Mouse (Mus musculus): ENCODE measurements around the gene Adk. TPM values are rescaled to one million over a fixed set of nuclear protein-coding genes. Genes with fewer than 3 reads are reported as not detected.

Adk gene
- total RNA-seq, 1 experiment from 2014 or later: 47.3 TPM

- ATAC-seq (replicated peaks; ENCODE audit: insufficient number of reproducible peaks, low FRiP score, low TSS enrichment, poor library complexity, severe bottlenecking): no peak
Observed at GRCm38 (mm10) chr14:21058972-21059371, 6.6 kb downstream of the Adk start.

GRCm38 (mm10) chr14:21062766-21063513 lies 10.6 kb downstream of the Adk start:
- no peak for ATAC-seq (replicated peaks; ENCODE audit: insufficient number of reproducible peaks, low FRiP score, low TSS enrichment, poor library complexity, severe bottlenecking)

GRCm38 (mm10) chr14:21064321-21064720 lies 11.9 kb downstream of the Adk start:
- no peak for ATAC-seq (replicated peaks; ENCODE audit: insufficient number of reproducible peaks, low FRiP score, low TSS enrichment, poor library complexity, severe bottlenecking)

DNA sequence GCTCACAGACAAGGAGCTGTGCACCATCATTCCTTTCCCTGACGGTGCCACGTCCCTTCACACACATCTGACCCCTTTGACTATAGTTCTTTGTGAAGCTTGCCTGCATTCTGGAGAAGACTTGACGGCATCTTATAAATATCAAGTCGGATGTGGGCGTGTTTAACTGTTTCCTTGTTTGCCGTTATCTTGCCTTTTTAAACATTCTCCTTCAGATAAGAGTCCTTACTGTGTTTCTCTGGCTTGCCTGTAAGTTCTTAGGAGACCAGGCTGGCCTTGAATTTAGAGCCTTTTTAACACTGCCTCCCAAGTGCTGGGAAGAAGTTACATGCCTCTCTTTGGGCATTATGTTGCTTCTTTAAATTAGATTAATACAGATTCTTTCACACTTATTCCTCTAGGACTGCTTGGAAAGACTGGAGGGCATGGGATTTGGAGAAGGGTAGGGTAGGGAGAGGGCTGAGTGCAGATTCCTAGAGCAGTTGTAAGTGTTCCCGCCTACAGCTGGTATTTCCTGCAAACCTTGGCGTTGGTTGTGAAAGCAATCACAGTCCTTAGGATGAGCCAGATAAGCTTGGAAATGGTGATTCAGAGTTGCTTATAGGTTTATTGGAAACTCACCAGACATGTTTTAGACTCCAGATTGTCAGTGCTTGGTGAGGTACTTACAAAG lies 13.3 kb downstream of the Adk start:
- no peak for ATAC-seq (replicated peaks; ENCODE audit: insufficient number of reproducible peaks, low FRiP score, low TSS enrichment, poor library complexity, severe bottlenecking)

GRCm38 (mm10) chr14:21069594-21069993 lies 17.2 kb downstream of the Adk start:
- ATAC-seq (replicated peaks; ENCODE audit: insufficient number of reproducible peaks, low FRiP score, low TSS enrichment, poor library complexity, severe bottlenecking): no peak

- ATAC-seq (replicated peaks; ENCODE audit: insufficient number of reproducible peaks, low FRiP score, low TSS enrichment, poor library complexity, severe bottlenecking): no peak
Observed at GRCm38 (mm10) chr14:21073981-21074380, 21.6 kb downstream of the Adk start.

DNA sequence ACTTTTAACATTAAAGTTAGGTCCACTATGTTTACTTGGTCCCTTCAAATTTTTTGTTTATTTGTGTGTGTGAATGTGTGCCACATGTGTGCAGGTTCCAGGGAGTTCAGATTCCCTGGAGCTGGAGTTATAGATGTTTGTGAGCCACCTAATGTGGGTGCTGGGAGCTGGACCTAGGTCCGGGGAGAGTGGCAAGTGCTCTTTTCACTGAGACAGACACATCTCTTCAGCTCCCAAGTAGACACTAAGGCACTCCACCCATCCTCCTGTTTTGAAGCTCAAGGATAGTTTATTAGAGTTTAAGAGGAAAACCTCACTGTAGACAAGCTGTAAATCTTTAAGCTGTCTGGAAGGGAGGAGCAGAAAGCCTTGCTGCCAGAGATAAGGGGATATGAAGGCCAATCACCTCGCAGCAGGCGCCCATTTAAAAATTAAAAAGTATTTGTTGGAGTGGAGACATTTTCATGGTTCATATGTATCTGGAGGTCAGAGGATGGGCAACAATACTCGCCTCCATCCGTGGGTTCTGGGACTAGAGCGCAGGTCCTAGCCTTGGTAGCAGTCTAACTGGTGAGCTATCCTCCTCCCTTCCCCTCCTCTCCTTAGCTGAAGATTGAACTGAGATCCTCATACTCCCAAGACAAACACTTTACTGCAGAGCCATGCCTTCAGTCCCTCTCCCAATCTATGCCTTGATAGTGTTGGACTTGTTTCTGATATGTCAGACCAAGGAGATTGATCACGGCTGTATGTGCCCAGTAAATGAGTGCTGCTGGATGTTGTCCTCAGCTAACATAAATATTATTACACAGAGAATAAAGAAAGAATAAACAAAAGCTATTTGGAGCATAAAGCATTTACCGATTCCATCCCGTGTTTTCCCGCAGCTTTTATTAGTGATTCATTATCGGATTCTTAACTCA lies 22.3 kb downstream of the Adk start:
- ATAC-seq (replicated peaks; ENCODE audit: insufficient number of reproducible peaks, low FRiP score, low TSS enrichment, poor library complexity, severe bottlenecking): no peak

DNA sequence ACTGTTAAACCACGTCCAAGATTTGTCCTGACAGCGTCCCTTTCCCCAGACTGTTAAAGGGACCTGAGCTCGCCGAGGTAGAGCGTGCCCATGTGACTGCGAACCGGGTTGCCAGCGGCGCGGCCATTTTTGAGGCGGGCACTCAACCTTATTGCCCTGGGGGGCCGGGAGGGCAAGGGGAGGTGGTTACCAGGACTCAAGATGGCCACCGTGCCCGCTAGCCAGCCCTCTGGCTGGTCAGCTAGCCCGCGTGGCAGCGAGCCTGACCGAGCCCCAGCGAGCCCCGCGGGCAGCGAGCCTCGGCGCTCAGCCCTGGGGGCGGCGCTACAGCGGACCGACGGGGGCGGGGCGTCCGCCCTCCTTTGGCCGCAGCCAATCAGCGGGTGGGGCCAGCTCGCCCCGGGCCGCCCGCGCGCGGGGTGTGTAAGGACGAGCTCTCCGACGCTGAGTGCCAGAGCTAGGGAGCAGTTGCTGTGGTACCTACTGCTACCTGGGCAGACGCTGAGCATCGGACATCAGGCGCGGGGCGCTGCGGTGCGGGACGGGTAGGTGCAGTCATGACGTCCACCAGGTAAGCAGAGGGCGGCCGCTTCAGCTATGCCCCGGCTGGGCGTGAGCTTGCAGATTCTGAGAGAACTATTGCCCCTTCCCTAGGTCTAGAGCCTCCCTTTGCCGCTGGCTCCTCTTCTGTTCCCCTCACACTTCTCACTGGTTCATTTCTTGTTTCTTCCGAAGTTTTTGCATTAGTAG lies 23.6 kb downstream of the Adk start:
- ATAC-seq (replicated peaks; ENCODE audit: insufficient number of reproducible peaks, low FRiP score, low TSS enrichment, poor library complexity, severe bottlenecking): peak; percentile 98

GRCm38 (mm10) chr14:21076501-21077194 lies 24.3 kb downstream of the Adk start:
- ATAC-seq (replicated peaks; ENCODE audit: insufficient number of reproducible peaks, low FRiP score, low TSS enrichment, poor library complexity, severe bottlenecking): no peak

- ATAC-seq (replicated peaks; ENCODE audit: insufficient number of reproducible peaks, low FRiP score, low TSS enrichment, poor library complexity, severe bottlenecking): no peak
Observed at GRCm38 (mm10) chr14:21077939-21078338, 25.6 kb downstream of the Adk start.

GRCm38 (mm10) chr14:21078511-21078910 lies 26.1 kb downstream of the Adk start:
- ATAC-seq (replicated peaks; ENCODE audit: insufficient number of reproducible peaks, low FRiP score, low TSS enrichment, poor library complexity, severe bottlenecking): no peak

GRCm38 (mm10) chr14:21082823-21083222 lies 30.4 kb downstream of the Adk start:
- no peak for ATAC-seq (replicated peaks; ENCODE audit: insufficient number of reproducible peaks, low FRiP score, low TSS enrichment, poor library complexity, severe bottlenecking)

DNA sequence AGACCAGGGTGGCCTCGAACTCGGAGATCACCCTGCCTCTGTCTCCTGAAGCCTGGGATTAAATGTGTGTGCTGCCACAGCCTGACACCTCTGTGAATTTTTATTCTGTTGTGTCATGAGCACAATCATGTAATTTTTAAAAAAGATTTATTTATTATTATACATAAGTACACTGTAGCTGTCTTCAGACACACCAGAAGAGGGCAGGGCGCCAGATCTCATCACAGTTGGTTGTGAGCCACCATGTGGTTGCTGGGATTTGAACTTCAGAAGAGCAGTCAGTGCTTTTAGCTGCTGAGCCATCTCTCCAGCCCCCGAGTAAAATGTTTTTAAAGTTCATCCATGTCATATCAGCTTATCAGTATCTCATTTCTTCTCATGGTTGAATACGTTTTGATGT lies 33.3 kb downstream of the Adk start:
- ATAC-seq (replicated peaks; ENCODE audit: insufficient number of reproducible peaks, low FRiP score, low TSS enrichment, poor library complexity, severe bottlenecking): no peak

DNA sequence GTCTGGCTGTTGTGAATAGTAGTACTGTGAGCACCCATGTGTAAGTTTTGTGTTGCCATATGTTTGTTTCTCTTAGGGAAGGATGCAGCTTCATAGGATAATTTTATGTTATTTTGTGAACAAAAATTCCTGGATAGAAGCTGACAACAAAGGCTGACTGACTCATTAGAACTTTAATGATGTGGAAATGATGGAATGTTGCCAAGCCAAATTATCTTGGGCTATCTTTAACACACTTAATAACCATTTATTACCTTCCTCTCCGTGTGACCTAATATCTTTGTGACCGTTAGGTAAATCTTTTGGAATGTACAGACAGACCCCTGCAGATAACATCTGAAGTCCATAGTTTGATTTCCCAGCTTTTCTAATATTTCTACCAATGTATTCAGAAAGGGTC lies 33.7 kb downstream of the Adk start:
- no peak for ATAC-seq (replicated peaks; ENCODE audit: insufficient number of reproducible peaks, low FRiP score, low TSS enrichment, poor library complexity, severe bottlenecking)

DNA sequence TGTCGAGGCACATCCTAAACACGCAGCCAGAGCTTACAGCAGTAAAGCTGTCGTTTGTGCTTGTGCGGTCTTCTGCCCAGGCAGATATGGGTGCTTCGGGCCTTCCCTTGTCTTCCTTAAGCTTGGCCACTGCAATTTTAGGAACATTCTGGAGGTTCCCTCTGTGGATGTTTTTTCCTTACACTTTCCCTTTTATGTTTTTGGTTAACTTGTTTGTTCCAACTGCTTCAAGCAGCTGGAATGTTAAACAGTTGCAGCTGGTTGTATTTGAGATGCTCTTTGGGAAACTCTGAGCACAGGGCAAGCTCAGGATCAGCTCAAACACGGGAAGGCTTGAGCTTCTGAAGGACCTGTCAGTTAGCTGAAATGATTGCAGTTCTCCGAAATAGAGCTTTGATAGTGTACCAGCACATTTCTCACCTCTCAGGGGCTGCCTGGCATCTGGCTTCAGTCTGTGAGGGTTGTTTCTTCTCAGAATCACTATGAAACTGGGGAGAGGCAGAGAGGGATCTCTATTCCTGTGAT lies 34.5 kb downstream of the Adk start:
- ATAC-seq (replicated peaks; ENCODE audit: insufficient number of reproducible peaks, low FRiP score, low TSS enrichment, poor library complexity, severe bottlenecking): no peak

DNA sequence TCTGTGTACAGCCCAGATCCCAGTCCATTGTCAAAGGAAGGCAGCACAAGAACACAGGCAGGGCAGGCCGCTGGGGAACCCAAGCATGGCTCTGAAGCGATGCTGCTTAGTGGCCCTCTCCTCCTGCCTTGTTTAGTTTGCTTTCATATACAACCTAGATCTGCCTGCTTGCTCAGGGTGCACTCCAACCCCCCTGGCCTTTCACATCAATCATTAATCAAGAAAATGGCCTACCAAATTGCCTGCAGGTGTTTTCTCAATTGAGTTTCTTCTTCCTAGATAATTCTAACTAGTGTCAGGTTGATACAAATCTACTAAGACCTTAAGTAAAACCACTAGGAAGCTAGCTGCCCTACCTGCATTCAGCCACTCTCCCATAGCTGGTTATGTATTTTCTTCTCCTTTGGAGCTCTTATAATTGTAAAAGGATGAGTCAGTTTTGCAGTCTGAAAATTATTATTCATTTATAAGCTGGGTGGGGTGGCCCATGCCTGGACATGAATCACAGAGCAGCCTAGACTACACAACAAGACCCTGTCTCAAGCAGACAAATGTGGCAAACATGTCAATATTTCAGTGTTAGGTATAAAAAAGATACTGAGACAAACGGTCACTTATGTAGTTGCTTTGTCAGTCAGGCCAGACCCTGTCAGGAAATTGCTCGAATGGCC lies 35.2 kb downstream of the Adk start:
- ATAC-seq (replicated peaks; ENCODE audit: insufficient number of reproducible peaks, low FRiP score, low TSS enrichment, poor library complexity, severe bottlenecking): no peak

DNA sequence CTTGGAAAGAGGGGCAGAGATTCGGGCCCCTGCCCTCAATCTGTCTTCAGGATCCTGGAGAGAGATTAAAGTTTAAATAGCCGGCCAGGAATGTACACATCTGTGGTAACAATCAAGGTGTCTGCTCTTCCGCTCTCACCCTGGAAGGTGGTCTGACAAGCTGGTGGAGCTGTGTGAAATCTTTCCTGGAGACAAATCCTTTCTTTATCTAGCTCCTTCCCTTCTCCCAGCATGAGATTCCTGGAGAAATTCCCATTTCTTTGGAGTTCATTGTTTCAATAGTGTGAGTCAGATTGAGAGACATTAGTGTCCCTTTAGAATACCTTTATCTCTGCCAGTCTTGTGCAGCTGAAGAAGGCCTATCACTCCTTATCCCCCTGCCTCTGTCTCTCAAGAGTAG lies 36.4 kb downstream of the Adk start:
- no peak for ATAC-seq (replicated peaks; ENCODE audit: insufficient number of reproducible peaks, low FRiP score, low TSS enrichment, poor library complexity, severe bottlenecking)
